Mouse (Mus musculus): Measurements from ENCODE around the gene Ppm1e.
A peak's percentile ranks its signal among the peaks of the same experiment; 100 is the strongest.

Ppm1e gene

DNA sequence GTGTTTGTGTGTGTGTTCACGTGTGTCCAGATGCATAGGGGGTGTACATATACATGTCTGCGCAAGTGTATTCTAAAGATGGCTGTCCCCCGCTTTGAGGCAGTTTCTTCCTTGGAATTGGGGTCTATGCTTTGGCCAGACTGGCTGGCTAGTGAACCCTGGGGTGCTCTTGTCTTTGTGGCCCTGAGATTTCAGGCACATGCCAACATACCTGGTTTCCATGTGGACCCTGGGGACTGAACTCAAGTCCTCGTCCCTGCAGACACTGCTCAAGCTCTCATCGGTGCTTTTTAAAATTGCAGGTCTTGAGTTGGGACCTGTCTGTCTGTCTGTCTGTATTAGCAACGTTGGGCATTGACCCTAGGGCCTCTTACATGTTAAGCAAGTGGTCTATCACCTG lies 105.5 kb downstream of the Ppm1e start:
- no peak for DNase-seq (ENCODE audit: low read depth, low spot score)

DNA sequence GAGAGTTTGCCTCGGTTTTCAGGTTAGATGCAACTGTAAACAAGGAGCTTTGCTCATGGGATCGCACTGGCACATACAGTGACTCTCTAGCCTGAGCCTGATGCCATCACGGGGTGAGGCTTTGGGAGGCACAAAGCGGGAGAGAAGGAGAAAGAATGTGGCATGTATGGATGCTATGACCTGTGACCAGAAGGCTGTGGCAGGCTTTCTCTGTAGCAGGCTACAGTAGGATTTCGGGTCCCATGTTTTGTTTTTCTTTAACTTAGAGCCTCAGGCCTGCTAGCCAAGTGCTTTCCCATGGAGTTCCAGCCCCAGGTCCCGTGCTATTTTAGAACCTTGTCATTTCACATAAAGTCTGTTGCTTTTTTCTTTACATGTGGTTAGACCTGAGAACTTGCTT lies 108.7 kb downstream of the Ppm1e start:
- no peak for DNase-seq (ENCODE audit: low read depth, low spot score)

DNA sequence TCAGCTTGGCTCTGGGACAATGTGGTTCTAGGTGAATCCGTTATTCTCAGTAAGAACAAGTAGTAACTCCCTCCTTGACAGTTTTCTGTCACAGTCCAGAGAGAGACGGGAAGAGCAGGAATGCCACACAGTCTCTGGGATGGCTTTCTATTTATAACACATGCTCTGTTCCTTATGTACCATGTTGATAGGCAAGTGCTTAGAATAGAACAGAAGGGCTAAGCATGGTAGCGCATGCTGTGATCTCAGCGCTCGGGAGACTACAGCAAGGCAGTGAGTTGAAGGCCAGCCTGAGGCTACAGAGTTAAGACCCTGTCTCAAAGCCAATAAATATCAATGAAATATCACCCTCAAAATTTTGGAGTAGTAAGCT lies 111.3 kb downstream of the Ppm1e start:
- no peak for DNase-seq (ENCODE audit: low read depth, low spot score)

DNA sequence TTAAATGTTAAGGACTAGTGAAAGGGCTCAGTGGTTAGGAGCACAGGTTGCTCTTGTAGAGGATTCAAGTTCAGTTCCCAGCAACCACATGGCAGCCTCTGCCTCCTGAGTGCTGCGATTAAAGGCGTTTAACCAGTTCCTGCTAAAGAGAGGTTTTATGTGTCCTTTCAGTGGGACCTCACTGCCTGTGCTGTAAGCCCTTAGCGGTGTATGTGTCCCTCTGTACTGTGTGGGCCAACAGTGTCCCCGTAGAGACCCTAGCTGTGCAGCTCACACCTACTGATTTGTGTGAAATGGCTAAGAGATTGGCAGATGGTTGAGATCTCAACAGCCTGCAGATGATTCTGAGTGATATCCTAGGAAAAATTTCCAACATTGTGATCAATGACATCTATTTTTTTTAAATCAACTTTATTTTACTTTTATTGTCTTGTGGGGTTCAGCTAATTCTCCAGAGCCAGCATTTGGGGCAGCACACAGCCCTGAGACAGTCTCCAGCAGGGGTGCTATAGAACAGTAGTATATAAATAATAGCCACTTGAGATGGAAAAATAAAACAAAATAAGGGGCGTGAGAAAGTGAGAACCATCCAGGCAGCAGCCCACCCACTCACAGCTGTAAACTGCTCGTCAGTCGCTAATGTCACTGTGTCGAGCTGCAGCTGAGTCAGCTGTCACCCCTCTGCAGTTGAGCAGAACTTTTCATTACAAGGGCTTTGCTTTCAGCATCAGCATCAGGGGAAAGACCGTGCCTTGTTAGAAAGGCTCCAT lies 111.9 kb downstream of the Ppm1e start:
- no peak for DNase-seq (ENCODE audit: low read depth, low spot score)

DNA sequence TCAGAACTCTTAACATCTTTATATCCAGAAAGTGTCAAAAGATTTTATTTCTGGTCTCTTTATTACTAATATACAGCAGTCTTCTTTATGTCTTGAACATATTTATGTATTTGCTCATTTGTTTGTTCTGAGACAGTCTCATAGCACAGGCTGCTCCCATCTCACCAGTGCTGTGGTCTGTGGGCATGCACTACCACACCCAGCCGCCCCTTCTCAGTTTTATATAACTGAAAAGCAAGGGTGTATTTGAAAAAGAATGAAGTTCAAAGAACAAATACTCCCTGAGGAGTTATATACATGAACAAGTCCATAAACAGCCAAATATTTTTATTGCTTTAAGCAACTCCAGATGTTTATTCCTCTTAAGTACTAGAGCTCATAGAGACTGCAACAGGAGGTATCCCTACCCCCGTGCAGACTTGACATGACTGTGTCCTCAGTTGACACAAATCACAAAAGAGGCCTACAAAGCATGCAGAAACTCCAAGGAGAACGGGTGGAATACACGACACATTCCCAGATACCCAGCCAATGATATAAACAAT lies 112.6 kb downstream of the Ppm1e start:
- DNase-seq (ENCODE audit: low read depth, low spot score) = peak; percentile 10

DNA sequence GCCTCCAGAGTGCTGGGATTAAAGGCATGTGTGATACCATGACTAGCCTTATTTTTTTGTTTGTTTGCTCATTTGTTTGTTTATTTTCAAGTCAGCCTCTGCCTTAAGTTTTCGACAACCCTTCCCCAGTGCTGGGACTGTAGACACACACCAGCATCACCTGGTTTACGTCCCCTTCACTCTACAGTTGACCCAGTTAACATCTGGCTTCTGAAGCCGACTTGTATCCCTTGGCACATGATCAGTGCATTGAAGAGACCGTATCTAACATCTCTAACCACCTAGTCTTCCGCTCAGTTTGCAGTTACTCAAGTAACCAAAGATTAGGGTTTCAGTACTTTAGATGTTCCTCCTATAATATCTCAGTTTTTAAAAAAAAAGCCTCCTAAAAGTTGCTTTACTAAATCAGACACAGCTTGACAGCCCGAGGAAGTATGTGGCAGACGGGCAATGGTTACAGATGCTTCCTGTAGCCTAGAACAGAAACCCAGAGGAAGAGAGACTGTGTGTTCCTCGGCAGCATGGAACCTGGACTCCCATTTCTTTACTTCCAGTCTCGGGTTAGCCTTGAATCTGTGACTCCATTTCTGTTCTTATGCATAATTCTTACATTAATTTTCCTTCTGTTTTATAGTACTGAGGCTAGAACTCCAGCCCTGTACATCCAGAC lies 113.5 kb downstream of the Ppm1e start:
- no peak for DNase-seq (ENCODE audit: low read depth, low spot score)

DNA sequence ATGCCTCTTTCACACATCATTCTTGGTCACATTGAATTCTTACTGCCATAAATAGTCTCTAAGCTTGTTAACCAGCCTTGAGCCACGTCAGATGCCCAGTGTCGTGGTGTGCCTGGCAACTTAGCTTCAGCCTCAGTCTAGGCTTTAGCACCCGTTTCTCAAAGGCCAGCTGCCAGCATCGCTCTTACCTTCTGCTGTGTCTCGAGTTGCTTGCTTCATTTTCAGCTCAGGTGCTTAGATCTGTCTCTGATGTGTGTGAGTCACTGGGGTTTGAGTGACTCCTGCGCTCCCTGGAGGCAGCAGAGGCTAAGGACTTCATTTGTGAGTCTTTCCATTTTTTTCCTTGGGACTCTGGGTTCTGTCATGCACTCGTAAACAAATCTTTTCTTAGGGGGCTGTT lies 117.6 kb downstream of the Ppm1e start:
- DNase-seq (ENCODE audit: low read depth, low spot score) = no peak

DNA sequence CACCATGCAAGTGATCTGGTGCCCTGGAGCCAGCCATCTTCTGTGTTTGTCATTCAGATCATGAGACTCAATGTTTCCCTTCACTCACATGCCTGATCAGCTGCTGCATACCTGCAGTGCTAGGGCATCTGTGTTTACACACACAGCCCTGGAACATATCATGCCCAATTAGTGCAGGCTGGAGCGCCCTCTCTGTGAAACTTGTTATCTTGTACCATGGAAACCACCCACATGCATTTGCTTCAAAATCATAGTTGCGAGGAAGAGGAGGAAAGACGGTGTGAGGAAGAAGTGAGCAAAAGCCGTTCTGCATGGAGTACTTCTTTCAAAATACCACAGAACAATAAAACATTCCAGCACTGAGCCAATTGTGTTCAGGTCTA lies 118.0 kb downstream of the Ppm1e start:
- no peak for DNase-seq (ENCODE audit: low read depth, low spot score)

DNA sequence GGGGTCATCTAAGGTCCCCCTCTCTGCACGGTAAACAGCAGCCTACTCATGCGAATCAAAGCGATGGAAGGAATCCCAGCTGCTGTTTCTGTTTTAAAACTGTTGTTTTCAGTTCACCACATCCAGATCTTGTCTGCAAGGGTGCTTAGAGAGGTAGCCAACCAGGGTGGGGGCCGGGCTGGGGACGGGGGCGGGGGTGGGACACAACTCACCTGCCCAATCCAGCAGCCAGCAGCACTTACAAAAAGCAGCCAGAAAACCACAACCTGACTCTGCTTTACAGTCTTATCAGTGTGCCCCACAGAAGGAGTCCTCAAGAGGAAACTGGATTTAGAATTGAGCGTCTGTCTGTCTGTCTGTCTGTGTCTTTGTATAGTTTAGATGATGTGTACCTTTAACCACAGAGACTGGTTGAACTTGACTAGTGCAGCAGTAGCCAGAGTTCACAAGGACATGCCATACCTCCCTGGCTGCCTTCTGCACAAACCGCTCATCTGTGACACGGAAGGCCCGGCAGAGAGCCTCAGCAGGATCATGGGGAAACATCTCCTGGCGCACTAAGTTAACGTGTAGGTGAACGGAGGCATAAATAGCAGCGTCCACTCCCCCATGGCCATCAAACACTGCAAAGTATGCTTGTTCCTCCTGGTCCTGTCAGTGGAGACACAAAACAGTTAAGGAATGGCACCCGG lies 118.5 kb downstream of the Ppm1e start:
- no peak for DNase-seq (ENCODE audit: low read depth, low spot score)

DNA sequence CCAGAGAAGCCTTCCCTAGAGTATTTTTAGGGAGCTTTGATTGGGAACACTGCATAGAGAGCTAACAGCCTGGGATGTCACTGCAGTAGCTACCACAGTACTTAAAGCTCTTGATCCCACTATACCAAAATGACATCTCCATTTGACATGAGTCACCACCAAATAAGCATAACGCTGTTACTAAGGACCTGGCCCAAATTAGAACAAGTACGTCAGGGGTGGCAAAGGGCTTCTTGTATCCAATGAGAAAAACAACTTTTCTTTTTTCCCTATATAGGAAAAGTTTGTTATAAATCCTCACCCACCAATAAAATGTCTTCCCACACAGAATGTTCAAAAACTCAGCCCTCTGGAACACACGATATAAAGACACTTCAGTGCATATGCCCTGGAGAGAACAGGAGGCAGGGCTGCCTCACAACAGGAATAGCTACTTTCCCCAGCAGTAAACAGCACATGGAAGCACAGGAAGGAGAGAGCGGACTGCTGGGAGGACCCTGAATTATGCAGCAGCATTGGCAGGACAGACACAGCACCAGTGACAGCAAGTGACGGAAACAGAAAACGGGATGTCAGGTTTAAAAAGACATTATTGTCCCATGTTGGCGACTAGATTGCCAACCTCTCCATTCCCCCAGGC lies 119.8 kb downstream of the Ppm1e start:
- no peak for DNase-seq (ENCODE audit: low read depth, low spot score)

DNA sequence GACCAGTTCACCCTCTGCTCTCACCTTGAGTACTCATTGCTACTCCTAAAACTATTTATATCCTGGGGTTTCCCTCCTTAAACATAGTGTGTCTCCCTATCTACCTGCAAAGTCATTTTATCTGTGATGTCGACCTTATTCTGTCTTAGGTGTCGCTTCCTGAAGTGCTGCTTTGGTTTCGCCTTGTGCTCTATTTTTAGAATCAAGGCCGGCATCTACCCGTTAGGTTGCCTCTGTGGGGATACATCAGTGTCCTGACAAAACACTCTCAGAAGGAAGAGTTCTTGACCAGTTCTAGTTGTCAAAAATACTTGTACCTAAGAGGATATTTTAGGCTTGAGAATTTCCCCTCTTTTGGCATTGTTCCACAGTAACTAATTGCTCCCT lies 123.3 kb downstream of the Ppm1e start:
- DNase-seq (ENCODE audit: low read depth, low spot score) = no peak

DNA sequence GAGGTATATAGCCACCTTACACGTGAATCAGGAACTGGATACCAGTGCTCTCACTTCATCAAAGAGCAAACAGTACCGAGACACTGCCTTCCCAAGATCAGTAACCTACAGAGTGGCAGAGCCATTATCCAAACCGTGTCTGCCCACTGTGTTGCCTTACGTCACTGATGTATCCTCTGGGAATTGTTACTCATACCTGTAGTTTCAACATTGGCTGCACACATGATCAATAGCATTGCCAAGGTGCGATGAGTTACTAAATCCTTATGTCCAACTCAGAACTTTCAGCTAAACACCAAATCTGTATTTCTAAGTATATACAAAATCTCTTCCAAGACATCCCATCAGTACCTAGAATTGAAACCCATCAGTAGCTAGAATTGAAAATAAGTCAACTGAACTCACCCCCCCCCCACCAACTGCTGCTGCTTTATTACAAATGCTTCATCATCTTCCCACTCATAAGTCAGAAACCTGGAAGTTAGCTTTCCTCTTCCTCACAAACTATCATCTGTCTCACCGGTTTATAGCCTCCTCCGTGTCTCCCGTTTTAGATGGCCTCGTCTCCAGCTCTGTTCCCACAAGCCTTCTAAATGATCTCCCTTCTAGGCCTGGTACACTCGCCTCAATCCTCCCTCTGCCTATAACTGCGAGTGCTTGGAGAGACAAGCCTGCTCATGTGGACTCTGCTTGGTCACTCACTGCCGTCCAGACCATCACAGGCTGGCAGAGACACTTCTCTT lies 123.9 kb downstream of the Ppm1e start:
- DNase-seq (ENCODE audit: low read depth, low spot score) = no peak

DNA sequence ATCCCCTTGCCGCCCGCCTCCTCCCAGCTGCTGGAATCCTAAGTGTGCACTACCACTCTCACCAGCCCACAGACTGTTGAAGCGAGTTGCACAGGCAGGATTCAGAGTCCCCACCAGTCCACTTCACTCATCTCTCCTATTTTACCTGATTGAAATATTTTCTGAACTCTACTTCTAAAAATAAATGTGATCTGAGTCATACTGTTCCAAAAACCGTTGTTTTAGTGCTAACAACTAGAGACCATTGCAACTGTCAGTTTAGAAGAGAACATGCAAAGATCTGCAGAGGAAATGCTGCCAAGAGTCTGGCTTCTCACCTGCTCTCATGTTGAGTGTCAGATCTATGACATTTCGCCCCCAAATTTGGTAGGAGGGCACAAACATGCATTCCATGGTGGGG lies 125.4 kb downstream of the Ppm1e start:
- no peak for DNase-seq (ENCODE audit: low read depth, low spot score)

DNA sequence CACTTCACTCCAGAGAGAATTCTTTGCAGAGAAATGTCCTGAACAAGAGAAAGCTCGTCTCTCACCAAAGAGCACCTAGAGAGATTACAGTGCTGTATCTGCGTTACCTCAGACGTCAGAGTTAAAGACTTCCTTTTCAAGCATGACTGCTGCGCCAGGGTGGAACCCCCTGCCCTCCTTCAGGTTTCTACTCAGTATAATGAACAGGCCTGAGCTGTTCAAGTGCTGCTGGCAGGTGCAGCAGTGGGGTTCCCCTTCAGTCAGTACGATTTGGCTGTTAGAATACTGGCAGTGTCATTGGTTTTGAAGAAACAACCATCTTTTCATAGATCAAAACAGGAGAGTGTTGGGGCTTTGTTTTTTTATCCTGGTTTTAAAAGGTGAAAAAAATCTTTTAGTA lies 131.8 kb downstream of the Ppm1e start:
- DNase-seq (ENCODE audit: low read depth, low spot score) = no peak

DNA sequence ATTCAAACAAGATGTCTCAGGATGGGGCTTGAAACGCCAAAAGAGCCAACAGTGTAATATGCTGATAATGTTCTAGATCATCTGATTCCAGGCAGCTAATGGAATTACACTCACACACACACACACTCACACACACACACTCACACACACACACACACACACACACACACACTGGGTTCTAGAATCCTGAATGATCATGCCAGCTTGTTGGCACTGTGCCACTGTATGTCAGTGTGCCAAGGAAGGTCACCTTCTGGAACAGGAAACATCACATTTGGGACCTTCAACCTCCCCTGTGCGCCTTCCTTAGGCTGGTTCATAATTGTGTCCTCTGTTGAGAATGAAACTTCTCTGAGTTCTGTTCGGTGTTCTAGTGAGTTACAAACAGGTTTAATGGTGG lies 136.1 kb downstream of the Ppm1e start:
- no peak for DNase-seq (ENCODE audit: low read depth, low spot score)

DNA sequence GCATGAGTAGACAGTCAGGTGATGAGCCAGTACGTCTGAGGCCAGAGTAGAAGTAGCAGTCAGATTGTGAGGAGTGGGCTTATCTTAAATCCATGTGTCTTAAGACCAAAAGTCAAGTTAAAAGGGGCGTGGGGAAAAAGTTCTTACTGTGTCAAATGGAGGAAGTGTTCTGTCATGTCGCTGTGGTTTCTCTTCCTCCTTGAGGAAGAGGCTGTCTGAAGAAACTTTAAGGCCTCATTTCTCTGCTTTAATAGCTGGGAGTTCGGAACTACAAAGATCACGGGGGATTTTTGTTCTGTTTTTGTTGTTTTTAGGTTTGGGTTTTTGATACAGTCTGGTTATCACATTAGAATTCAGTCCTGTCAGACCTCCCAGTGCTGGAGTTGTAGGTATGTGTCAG lies 146.5 kb downstream of the Ppm1e start:
- no peak for DNase-seq (ENCODE audit: low read depth, low spot score)
